ENCODE assay signal across 8 mouse cellular contexts in the genomic region with DNA sequence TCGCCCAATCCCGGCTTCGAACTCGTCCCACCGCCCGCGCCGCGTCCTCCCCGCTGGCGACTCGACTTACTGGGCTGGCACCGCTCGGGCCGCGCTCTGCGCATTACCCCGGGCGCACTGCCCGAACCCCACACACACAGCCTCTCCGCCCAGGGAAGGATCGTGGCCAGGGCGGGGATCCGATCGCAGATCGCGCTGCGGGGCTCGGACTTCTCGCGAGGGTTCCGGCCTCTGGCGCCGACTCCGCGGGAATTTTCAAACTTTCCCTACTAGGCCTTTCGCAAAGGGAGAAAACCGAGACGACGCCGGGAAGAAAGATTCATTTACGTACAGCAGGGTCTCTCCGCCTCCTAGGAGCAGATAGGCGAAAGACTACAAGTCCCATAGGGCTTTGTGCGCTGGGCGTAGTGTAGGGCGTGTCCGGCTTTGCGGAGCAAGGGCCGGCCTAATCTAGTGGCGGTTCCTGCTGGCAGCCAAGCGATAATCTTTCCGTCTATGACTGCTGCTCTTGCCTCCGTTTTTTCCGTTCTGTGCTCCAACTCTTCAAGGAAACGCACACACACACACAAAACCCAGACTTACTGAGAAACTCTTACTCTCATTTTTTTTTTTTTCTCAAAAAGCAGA. TPM values are rescaled to one million over a fixed set of nuclear protein-coding genes. Genes with fewer than 3 reads are reported as not detected.
DNase-seq lines count a peak whose midpoint lies in the region; ATAC-seq lines count a peak whose summit lies in the region.

A gene (minus strand): TSS at position 168 of the 627 bp plus-strand sequence.

- ATAC-seq in megakaryocyte progenitor cell, adult 5-6 weeks (replicated peaks; ENCODE audit: poor library complexity), result peak; percentile 81

- peak; percentile 99 for DNase-seq in adipocyte (ENCODE audit: low spot score)
- DNase-seq in embryo, embryonic 10 days (ENCODE audit: low spot score), result peak; percentile 97
- DNase-seq in gastrocnemius, postnatal 10 days, result peak; percentile 99
- peak; percentile 97 for DNase-seq in induced T-regulatory cell, adult 2 months (ENCODE audit: low read depth)
- DNase-seq in left cerebral cortex, adult 9 months (ENCODE audit: low spot score in 2 of 2), result peak; percentile 97 to 99
- DNase-seq in right cerebral cortex, postnatal 14 days, result peak; percentile 99
- DNase-seq in urinary bladder, postnatal 36 days (ENCODE audit: low spot score in 2 of 2), result peak; percentile 97 to 98

RNA-seq across cellular contexts. Expression of the gene that starts here (rescaled TPM):
- 10 to 100 TPM; 21.0 to 25.7 TPM for total RNA-seq in gastrocnemius, postnatal 10 days (2021)
- total RNA-seq in megakaryocyte progenitor cell, adult 5-6 weeks (2015), result 60.7 and 77.0 TPM in 2 replicates
- total RNA-seq in megakaryocyte progenitor cell, adult 5-6 weeks (2017), result 66.6 and 76.2 TPM in 2 replicates

Comparison
In these comparisons a context has a peak if more than half of its experiments do, and no peak if none do; other contexts are left out.
1. Peak in every context shown above with its lines: DNase-seq and ATAC-seq.